Mouse (Mus musculus): ENCODE data around the gene Plcd3. TPM values are rescaled to one million over a fixed set of nuclear protein-coding genes. Genes with fewer than 3 reads are reported as not detected.

Plcd3 gene
- polyA plus RNA-seq (2016; fragmentation: Nextera tagmentation; extraction: Ambion mirVana) = 1.5 and 1.8 TPM in 2 replicates

GRCm38 (mm10) chr11:103101481-103101865, at the start of gene Plcd3, which contains the start of gene Acbd4:
Plcd3 (minus strand) TSS chr11:103101658.
Acbd4 (plus strand) TSS chr11:103101682.
- DNase-seq (ENCODE audit: low spot score) = peak; percentile 81
- no peaks in the 10 kb centered on the region for H3K36me3 ChIP-seq
- H3K27ac ChIP-seq = peak within 1 kb of the TSS; percentile 76
- H3K4me1 ChIP-seq = peaks cover 62% of the 10 kb centered on the region
- 0% methylated on average over 34 of the region's 34 CpGs for WGBS
- peak within 1 kb of the TSS; percentile 63 for H3K4me3 ChIP-seq
- peaks cover 92% of the 10 kb centered on the region for H3K27me3 ChIP-seq (ENCODE audit: low read depth, poor library complexity, severe bottlenecking)
- no peaks in the 10 kb centered on the region for H3K9me3 ChIP-seq (replicated peaks)

- DNase-seq (ENCODE audit: low spot score) = no peak
These were observed 48.3 kb upstream of the Plcd3 start for GRCm38 (mm10) chr11:103149771-103150170.

GRCm38 (mm10) chr11:103147766-103148165, 46.3 kb upstream of the Plcd3 start:
- Histone ChIP-seq H3K4me3 (no peak overlapping the region), H3K4me1 (peaks cover 20% of the 10 kb centered on the region), H3K9me3 (replicated peaks) (no peaks in the 10 kb centered on the region), H3K36me3 (no peaks in the 10 kb centered on the region), H3K27ac (no peak overlapping the region), H3K27me3 (ENCODE audit: low read depth, poor library complexity, severe bottlenecking) (no peaks in the 10 kb centered on the region)
- WGBS = 77% methylated on average over 4 of the region's 4 CpGs
- DNase-seq (ENCODE audit: low spot score) = no peak

More at GRCm38 (mm10) chr11:103149771-103150170, 48.3 kb upstream of the Plcd3 start:
- WGBS = 89% methylated on average over 4 of the region's 4 CpGs
- no peak overlapping the region for H3K4me3 ChIP-seq
- peaks cover 8% of the 10 kb centered on the region for H3K4me1 ChIP-seq
- H3K27me3 ChIP-seq (ENCODE audit: low read depth, poor library complexity, severe bottlenecking) = no peaks in the 10 kb centered on the region
- no peaks in the 10 kb centered on the region for H3K9me3 ChIP-seq (replicated peaks)
- no peak overlapping the region for H3K27ac ChIP-seq
- H3K36me3 ChIP-seq = no peaks in the 10 kb centered on the region

GRCm38 (mm10) chr11:103146386-103146785, 44.9 kb upstream of the Plcd3 start:
- peaks cover 34% of the 10 kb centered on the region for H3K4me1 ChIP-seq
- H3K36me3 ChIP-seq = no peaks in the 10 kb centered on the region
- no peak overlapping the region for H3K27ac ChIP-seq
- 89% methylated on average over 4 of the region's 4 CpGs for WGBS
- no peaks in the 10 kb centered on the region for H3K27me3 ChIP-seq (ENCODE audit: low read depth, poor library complexity, severe bottlenecking)
- no peak overlapping the region for H3K4me3 ChIP-seq
- no peak for DNase-seq (ENCODE audit: low spot score)
- no peaks in the 10 kb centered on the region for H3K9me3 ChIP-seq (replicated peaks)

GRCm38 (mm10) chr11:103144309-103145285, 43.1 kb upstream of the Plcd3 start:
- no peaks in the 10 kb centered on the region for H3K9me3 ChIP-seq (replicated peaks)
- H3K27ac ChIP-seq = peak overlapping the region; percentile 33
- WGBS = 43% methylated on average over 12 of the region's 12 CpGs
- peaks cover 7% of the 10 kb centered on the region for H3K36me3 ChIP-seq
- no peak overlapping the region for H3K4me3 ChIP-seq
- no peaks in the 10 kb centered on the region for H3K27me3 ChIP-seq (ENCODE audit: low read depth, poor library complexity, severe bottlenecking)
- no peak for DNase-seq (ENCODE audit: low spot score)
- peaks cover 46% of the 10 kb centered on the region for H3K4me1 ChIP-seq

GRCm38 (mm10) chr11:103142441-103143182, 41.2 kb upstream of the Plcd3 start:
- H3K27me3 ChIP-seq (ENCODE audit: low read depth, poor library complexity, severe bottlenecking) = no peaks in the 10 kb centered on the region
- DNase-seq (ENCODE audit: low spot score) = peak; percentile 47
- peak overlapping the region; percentile 34 for H3K4me3 ChIP-seq
- peak overlapping the region; percentile 88 for H3K27ac ChIP-seq
- H3K36me3 ChIP-seq = peaks cover 24% of the 10 kb centered on the region
- H3K4me1 ChIP-seq = peaks cover 46% of the 10 kb centered on the region
- H3K9me3 ChIP-seq (replicated peaks) = no peaks in the 10 kb centered on the region
- WGBS = 31% methylated on average over 8 of the region's 8 CpGs

GRCm38 (mm10) chr11:103141944-103142255, 40.4 kb upstream of the Plcd3 start:
- peaks cover 46% of the 10 kb centered on the region for H3K4me1 ChIP-seq
- DNase-seq (ENCODE audit: low spot score) = no peak
- WGBS = 27% methylated on average over 1 of the region's 1 CpGs
- no peak overlapping the region for H3K4me3 ChIP-seq
- H3K27ac ChIP-seq = peak overlapping the region; percentile 88
- H3K27me3 ChIP-seq (ENCODE audit: low read depth, poor library complexity, severe bottlenecking) = no peaks in the 10 kb centered on the region
- peaks cover 24% of the 10 kb centered on the region for H3K36me3 ChIP-seq
- H3K9me3 ChIP-seq (replicated peaks) = no peaks in the 10 kb centered on the region

GRCm38 (mm10) chr11:103141101-103141943, 39.9 kb upstream of the Plcd3 start:
- H3K4me3 ChIP-seq = no peak overlapping the region
- H3K9me3 ChIP-seq (replicated peaks) = no peaks in the 10 kb centered on the region
- no peaks in the 10 kb centered on the region for H3K27me3 ChIP-seq (ENCODE audit: low read depth, poor library complexity, severe bottlenecking)
- H3K4me1 ChIP-seq = peaks cover 46% of the 10 kb centered on the region
- peak; percentile 43 for DNase-seq (ENCODE audit: low spot score)
- 46% methylated on average over 10 of the region's 11 CpGs for WGBS
- peaks cover 24% of the 10 kb centered on the region for H3K36me3 ChIP-seq
- H3K27ac ChIP-seq = peak overlapping the region; percentile 88

GRCm38 (mm10) chr11:103140763-103141100, 39.3 kb upstream of the Plcd3 start:
- WGBS = 60% methylated on average over 6 of the region's 6 CpGs
- no peak for DNase-seq (ENCODE audit: low spot score)
- H3K27ac ChIP-seq = peak overlapping the region; percentile 88
- H3K4me1 ChIP-seq = peaks cover 46% of the 10 kb centered on the region
- no peaks in the 10 kb centered on the region for H3K9me3 ChIP-seq (replicated peaks)
- H3K27me3 ChIP-seq (ENCODE audit: low read depth, poor library complexity, severe bottlenecking) = no peaks in the 10 kb centered on the region
- peaks cover 24% of the 10 kb centered on the region for H3K36me3 ChIP-seq
- no peak overlapping the region for H3K4me3 ChIP-seq

GRCm38 (mm10) chr11:103139951-103140762, 38.7 kb upstream of the Plcd3 start:
- peak overlapping the region; percentile 88; the same call in 1 of the 2 replicates for H3K27ac ChIP-seq
- 85% methylated on average over 14 of the region's 14 CpGs for WGBS
- H3K4me1 ChIP-seq = peaks cover 43% of the 10 kb centered on the region
- H3K4me3 ChIP-seq = no peak overlapping the region
- H3K36me3 ChIP-seq = peaks cover 24% of the 10 kb centered on the region
- no peaks in the 10 kb centered on the region for H3K9me3 ChIP-seq (replicated peaks)
- DNase-seq (ENCODE audit: low spot score) = no peak
- H3K27me3 ChIP-seq (ENCODE audit: low read depth, poor library complexity, severe bottlenecking) = no peaks in the 10 kb centered on the region

GRCm38 (mm10) chr11:103136039-103136577, 34.6 kb upstream of the Plcd3 start:
- H3K27me3 ChIP-seq (ENCODE audit: low read depth, poor library complexity, severe bottlenecking) = no peaks in the 10 kb centered on the region
- H3K4me1 ChIP-seq = peaks cover 26% of the 10 kb centered on the region
- peaks cover 24% of the 10 kb centered on the region for H3K36me3 ChIP-seq
- no peak overlapping the region for H3K4me3 ChIP-seq
- no peak for DNase-seq (ENCODE audit: low spot score)
- 88% methylated on average over 8 of the region's 8 CpGs for WGBS
- no peak overlapping the region for H3K27ac ChIP-seq
- no peaks in the 10 kb centered on the region for H3K9me3 ChIP-seq (replicated peaks)
